Mouse (Mus musculus) stomach, postnatal 0 days (tissue): Measurements from ENCODE around the gene Cpne4. TPM values are rescaled to one million over a fixed set of nuclear protein-coding genes. Genes with fewer than 3 reads are reported as not detected.

Experiments used
- ATAC-seq: fragments of 200-750 bp; cut with Nextera tagmentation; 2 replicates; pipeline ENCODE4 v1.8.0; 2017; ENCODE audit not compliant: low FRiP score, low TSS enrichment
- DNase-seq: peaks from one replicate; pipeline ENCODE4 v3.0.0-alpha.2; 2016; ENCODE audit warnings: low spot score
- H3K27ac ChIP-seq: fragments of 300-500 bp; sonication (generic); replicated peaks from 2 replicates; pipeline ENCODE4 v1.5.1; 2014; ENCODE audit warnings: mild to moderate bottlenecking, control low read depth
- H3K27me3 ChIP-seq: fragments of 300-500 bp; sonication (generic); 2 replicates; pipeline ENCODE4 v1.6.1; 2014; ENCODE audit warnings: low read length; ENCODE audit not compliant: control insufficient read depth, insufficient read depth
- H3K36me3 ChIP-seq: fragments of 300-500 bp; sonication (generic); 2 replicates; pipeline ENCODE4 v1.6.1; 2014; ENCODE audit warnings: low read length, mixed read lengths; ENCODE audit not compliant: control insufficient read depth, insufficient read depth
- H3K4me1 ChIP-seq: fragments of 300-500 bp; sonication (generic); replicated peaks from 2 replicates; pipeline ENCODE4 v1.6.1; 2014; ENCODE audit warnings: antibody characterized with exemption; ENCODE audit not compliant: control insufficient read depth, insufficient read depth
- H3K4me2 ChIP-seq: fragments of 300-500 bp; sonication (generic); replicated peaks from 2 replicates; pipeline ENCODE4 v1.6.1; 2014; ENCODE audit warnings: low read depth, mild to moderate bottlenecking, control low read depth, moderate library complexity
- H3K4me3 ChIP-seq: fragments of 300-500 bp; sonication (generic); 2 replicates; pipeline ENCODE4 v1.5.1; 2014; ENCODE audit warnings: low read depth, low read length, control low read depth
- H3K9ac ChIP-seq: fragments of 300-500 bp; sonication (generic); 2 replicates; pipeline ENCODE4 v1.6.1; 2014; ENCODE audit warnings: mild to moderate bottlenecking, low read length, control low read depth, mixed read lengths
- H3K9me3 ChIP-seq: fragments of 300-500 bp; sonication (generic); 2 replicates; pipeline ENCODE4 v1.6.1; 2016; ENCODE audit warnings: low read length; ENCODE audit not compliant: control insufficient read depth
- CTCF ChIP-seq: IDR thresholded peaks from 2 replicates; pipeline ENCODE4 v1.5.1; 2016; ENCODE audit warnings: antibody characterized with exemption, low read depth, mild to moderate bottlenecking, moderate library complexity
- EP300 ChIP-seq: optimal IDR thresholded peaks from 2 replicates; pipeline ENCODE3; 2016; ENCODE audit warnings: antibody characterized with exemption
- WGBS: fragments of 180-500 bp; shearing (Covaris S2); extraction: QIAGEN DNeasy Blood & Tissue Kit; methylation state at CpG from one replicate; pipeline ENCODE4 v1.1.7; 2014; 5-methylcytosine and 5-hydroxymethylcytosine counted together
- polyA plus RNA-seq: library from polyadenylated mRNA; unstranded; fragments of >200 nt; fragmentation: Nextera tagmentation; extraction: Ambion mirVana; gene quantifications from 2 replicates; pipeline ENCODE4 v1.2.1, GENCODE M21; 2015

The Cpne4 gene
- polyA plus RNA-seq, 1 experiment from 2014 or later: 0.28 TPM

DNA sequence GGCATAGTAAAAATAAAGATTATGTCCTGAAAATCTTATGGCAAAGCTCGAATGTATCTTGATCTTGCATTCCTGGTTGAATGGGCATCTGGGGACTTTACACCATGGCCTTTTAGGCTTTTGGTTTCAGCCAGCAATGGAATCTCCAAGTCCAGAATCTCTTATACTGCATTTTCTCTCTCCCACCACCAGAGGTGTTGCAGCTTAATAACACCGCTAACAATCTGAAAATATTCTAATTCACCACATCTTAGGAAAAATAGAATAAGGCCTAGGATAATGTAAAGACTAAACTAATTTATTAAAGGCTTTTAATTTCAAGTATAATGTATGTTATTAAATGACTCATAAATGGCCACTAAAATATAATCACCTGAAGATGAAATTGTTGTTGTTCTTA is 503.2 kb downstream of the Cpne4 start:
- Histone ChIP-seq H3K4me3 (no peak overlapping the region), H3K9ac (no peak overlapping the region), H3K27ac (no peak overlapping the region), H3K27me3 (no peaks in the 10 kb centered on the region), H3K9me3 (no peaks in the 10 kb centered on the region), H3K4me2 (no peak overlapping the region), H3K36me3 (no peaks in the 10 kb centered on the region), H3K4me1 (no peaks in the 10 kb centered on the region)
- WGBS: 61% methylated on average over 2 of the region's 2 CpGs
- ATAC-seq (no peak), DNase-seq (no peak)
- TF ChIP-seq EP300 (no peak), CTCF (peak; percentile 45)

DNA sequence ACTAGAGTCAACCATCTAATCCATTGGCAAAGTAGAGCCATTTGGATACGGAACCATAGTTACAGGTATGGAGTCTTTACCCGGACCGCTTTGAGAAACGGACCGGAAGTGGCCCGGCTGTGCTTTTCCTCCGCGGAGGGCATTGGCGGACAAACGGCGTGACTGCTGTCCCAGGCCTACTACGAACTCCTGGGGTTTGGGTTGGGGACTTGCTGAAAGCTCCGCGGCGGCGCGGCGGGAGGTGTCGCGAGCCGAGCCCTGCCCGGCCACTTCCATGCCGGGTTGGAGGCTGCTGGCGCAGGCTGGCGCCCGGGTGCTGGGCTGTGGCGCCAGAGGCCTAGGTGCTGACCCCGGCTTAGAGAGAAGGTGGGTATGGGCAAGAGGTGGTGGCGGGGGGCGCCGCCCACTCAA is 506.1 kb downstream of the Cpne4 start, which contains the start of gene Mrpl3:
Gene Mrpl3, plus strand, starts transcription at position 93 of the 411 bp plus-strand sequence.
- H3K4me1 ChIP-seq: no peaks in the 10 kb centered on the region
- peak within 1 kb of the TSS; percentile 100 for H3K9ac ChIP-seq
- WGBS: under 1% methylated on average over 31 of the region's 31 CpGs
- ATAC-seq (peak; percentile 88), DNase-seq (peak; percentile 84)
- H3K27me3 ChIP-seq: no peaks in the 10 kb centered on the region
- no peaks in the 10 kb centered on the region for H3K9me3 ChIP-seq
- TF ChIP-seq EP300: no peak
- no peak for TF ChIP-seq CTCF
- H3K4me3 ChIP-seq: peak within 1 kb of the TSS; percentile 99
- peak within 1 kb of the TSS; percentile 71 for H3K4me2 ChIP-seq
- H3K27ac ChIP-seq: peak within 1 kb of the TSS; percentile 86
- peaks cover 12% of the 10 kb centered on the region; the same call in 1 of the 2 replicates for H3K36me3 ChIP-seq

DNA sequence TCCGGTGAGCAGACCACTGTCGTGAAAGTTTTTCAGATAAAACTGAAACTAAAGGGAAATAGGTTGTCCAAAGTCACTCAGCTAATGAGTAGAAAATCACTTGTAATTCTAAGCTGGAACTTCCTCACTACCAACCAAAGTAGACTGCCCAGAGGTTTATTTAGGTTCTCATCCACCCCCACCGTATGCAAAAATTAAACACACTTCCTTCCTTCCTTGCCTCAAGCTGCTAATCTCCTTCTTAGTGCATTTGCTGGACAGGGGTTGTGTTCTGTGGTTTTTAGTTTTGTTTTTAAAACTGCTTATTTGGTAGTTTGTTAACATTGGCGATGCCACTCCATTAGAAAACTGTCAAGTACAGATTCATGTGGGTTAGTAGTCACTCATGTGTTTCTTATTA is 506.7 kb downstream of the Cpne4 start:
- peak overlapping the region; percentile 71 for H3K4me2 ChIP-seq
- no peaks in the 10 kb centered on the region for H3K4me1 ChIP-seq
- H3K9ac ChIP-seq: peak overlapping the region; percentile 100
- no peak for TF ChIP-seq CTCF
- TF ChIP-seq EP300: no peak
- DNase-seq (no peak), ATAC-seq (no peak)
- 32% methylated on average over 4 of the region's 4 CpGs for WGBS
- no peaks in the 10 kb centered on the region for H3K27me3 ChIP-seq
- no peaks in the 10 kb centered on the region for H3K9me3 ChIP-seq
- peaks cover 12% of the 10 kb centered on the region; the same call in 1 of the 2 replicates for H3K36me3 ChIP-seq
- peak overlapping the region; percentile 99 for H3K4me3 ChIP-seq
- H3K27ac ChIP-seq: peak overlapping the region; percentile 86

DNA sequence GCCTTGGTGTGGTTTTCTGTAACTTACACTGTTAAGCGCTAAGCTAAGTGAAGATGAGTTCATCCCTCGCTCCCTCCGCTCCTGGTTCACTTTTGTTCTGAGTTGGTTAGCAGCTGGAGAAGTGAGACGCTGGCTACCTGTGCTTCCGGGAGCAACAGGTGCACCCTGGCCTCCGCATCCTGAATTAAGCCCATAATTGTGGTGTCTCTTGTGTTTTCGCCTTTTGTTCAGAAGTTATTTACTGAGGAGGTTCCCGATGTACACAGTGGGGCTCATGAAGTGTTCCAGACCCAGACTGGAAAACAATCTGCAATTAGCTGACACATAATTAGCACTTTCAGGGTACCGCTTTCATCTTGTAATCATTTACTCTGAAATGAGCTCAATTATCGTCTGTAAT is 522.0 kb downstream of the Cpne4 start:
- no peak for DNase-seq
- H3K27me3 ChIP-seq: no peaks in the 10 kb centered on the region
- H3K9ac ChIP-seq: no peak overlapping the region
- 94% methylated on average over 10 of the region's 10 CpGs for WGBS
- no peak for ATAC-seq
- H3K36me3 ChIP-seq: peaks cover 6% of the 10 kb centered on the region; the same call in 1 of the 2 replicates
- no peaks in the 10 kb centered on the region for H3K9me3 ChIP-seq
- H3K4me2 ChIP-seq: no peak overlapping the region
- no peak for TF ChIP-seq CTCF
- no peak for TF ChIP-seq EP300
- no peak overlapping the region for H3K27ac ChIP-seq
- H3K4me1 ChIP-seq: no peaks in the 10 kb centered on the region
- no peak overlapping the region for H3K4me3 ChIP-seq

DNA sequence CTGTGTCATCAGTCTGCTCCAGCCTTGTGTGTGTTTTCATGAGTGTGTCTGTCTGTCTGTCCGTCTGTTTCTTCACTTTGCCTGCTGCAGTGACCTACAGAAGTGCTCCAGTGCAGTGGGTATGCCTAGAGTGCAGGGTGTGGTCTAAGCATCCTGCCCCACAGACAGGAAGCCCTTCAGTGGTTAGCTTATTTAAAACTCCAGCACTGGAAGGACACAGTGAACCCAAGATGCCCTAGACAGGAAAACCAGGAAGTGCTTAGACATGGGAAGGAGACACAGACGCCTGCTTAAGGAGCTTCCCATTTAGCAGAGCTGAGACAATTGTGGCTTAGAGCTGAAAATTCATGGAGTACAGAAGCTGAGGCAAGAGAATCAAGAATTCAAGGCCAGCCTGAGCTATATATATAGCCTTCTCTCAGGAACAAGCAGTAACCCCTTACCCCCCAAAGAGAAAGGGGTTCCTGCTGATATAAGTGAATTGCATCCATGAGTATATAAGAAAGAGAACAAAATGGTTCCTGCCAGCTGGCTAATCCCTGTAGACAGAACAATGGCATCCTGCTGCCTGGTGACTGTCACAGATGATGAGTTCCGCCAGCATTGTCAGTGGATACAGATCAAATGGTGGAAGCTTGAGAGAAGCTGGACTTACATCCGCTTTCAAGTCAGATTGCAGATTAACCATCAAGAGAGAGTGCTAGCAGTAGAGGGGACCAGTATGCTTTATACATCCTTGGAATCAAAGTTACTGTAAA is 526.1 kb downstream of the Cpne4 start:
- Histone ChIP-seq H3K27ac (no peak overlapping the region), H3K4me1 (no peaks in the 10 kb centered on the region), H3K9me3 (no peaks in the 10 kb centered on the region), H3K4me3 (no peak overlapping the region), H3K4me2 (no peak overlapping the region), H3K36me3 (peaks cover 8% of the 10 kb centered on the region; the same call in 1 of the 2 replicates), H3K27me3 (no peaks in the 10 kb centered on the region), H3K9ac (no peak overlapping the region)
- 82% methylated on average over 4 of the region's 4 CpGs for WGBS
- DNase-seq (no peak), ATAC-seq (no peak)
- TF ChIP-seq EP300: no peak
- TF ChIP-seq CTCF: no peak

DNA sequence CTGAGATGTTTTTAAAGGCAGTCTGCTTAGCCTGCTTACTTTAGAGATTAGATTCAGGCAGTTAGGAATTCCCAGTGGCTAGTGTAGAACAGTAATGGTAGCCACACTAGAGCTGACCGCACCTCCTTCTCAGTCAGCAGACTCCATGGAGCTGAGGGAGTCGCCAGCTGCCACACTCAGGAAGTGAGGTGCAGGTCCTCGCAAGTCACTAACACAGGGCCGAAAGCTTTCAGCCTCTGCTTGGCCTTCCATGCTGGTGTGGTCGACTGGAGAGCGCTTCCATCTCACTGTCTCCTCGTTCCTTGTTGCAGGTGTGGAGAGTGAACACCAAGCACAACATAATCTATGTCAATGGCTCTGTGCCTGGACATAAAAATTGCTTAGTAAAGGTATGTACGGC is 527.8 kb downstream of the Cpne4 start:
- H3K4me3 ChIP-seq: no peak overlapping the region
- ATAC-seq: no peak
- peaks cover 2% of the 10 kb centered on the region; the same call in 1 of the 2 replicates for H3K36me3 ChIP-seq
- no peak overlapping the region for H3K9ac ChIP-seq
- H3K9me3 ChIP-seq: no peaks in the 10 kb centered on the region
- H3K27ac ChIP-seq: no peak overlapping the region
- DNase-seq: no peak
- no peaks in the 10 kb centered on the region for H3K4me1 ChIP-seq
- H3K27me3 ChIP-seq: no peaks in the 10 kb centered on the region
- WGBS: 76% methylated on average over 8 of the region's 8 CpGs
- TF ChIP-seq CTCF: no peak
- TF ChIP-seq EP300: no peak
- H3K4me2 ChIP-seq: no peak overlapping the region
